Mouse (Mus musculus): ENCODE results near the gene Rpn2. TPM values are rescaled to one million over a fixed set of nuclear protein-coding genes. Genes with fewer than 3 reads are reported as not detected.

The Rpn2 gene
- total RNA-seq, 1 experiment = 422 TPM

- Histone ChIP-seq H3K9me3 (ENCODE audit: control insufficient read depth, insufficient read depth, low read depth, low read length) (no peaks in the 10 kb centered on the region), H3K4me1 (ENCODE audit: control insufficient read depth in 2 of 2, insufficient read depth in 2 of 2, low read length in 2 of 2, poor library complexity in 1 of 2) (0 out of 4 replicates have a peak, but pooled peaks cover 0 to 2% of the 10 kb centered on the region in 2 experiments), H3K9ac (ENCODE audit: insufficient read depth, low read depth, low read length, poor library complexity, severe bottlenecking) (no peak overlapping the region), H3K4me3 (ENCODE audit: insufficient read depth in 1 of 2, low read depth in 1 of 2, low read length in 2 of 2, poor library complexity in 1 of 2, severe bottlenecking in 1 of 2) (no peak overlapping the region), H3K36me3 (ENCODE audit: control insufficient read depth, insufficient read depth, low read length, poor library complexity, severe bottlenecking) (peaks cover 80% of the 10 kb centered on the region), H3K27ac (ENCODE audit: insufficient read depth, low read depth, low read length, poor library complexity, severe bottlenecking) (no peak overlapping the region)
- in situ Hi-C loops (cut with MboI; ENCODE audit: low sequenced_read_pairs in 2 of 2, unreplicated experiment in 2 of 2) = no loop called here
- DNase-seq (ENCODE audit: low read depth, low spot score) = no peak
- no peak for TF ChIP-seq MAFK (IDR thresholded peaks at IDR 0.05; ENCODE audit: insufficient read depth, low read depth, low read length)
- TF ChIP-seq ZC3H11A (IDR thresholded peaks at IDR 0.05; ENCODE audit: borderline replicate concordance, low read depth, low read length) = no peak
- TF ChIP-seq HCFC1 (IDR thresholded peaks at IDR 0.05; ENCODE audit: borderline replicate concordance, insufficient read depth, low read length) = no peak
- no peak for TF ChIP-seq ZNF384 (IDR thresholded peaks at IDR 0.05; ENCODE audit: low read depth, low read length)
Observed at GRCm38 (mm10) chr2:157317220-157317619, 38.4 kb downstream of the Rpn2 start.

GRCm38 (mm10) chr2:157320135-157320534, 41.3 kb downstream of the Rpn2 start:
- Histone ChIP-seq H3K9me3 (ENCODE audit: control insufficient read depth, insufficient read depth, low read depth, low read length) (peaks cover 2% of the 10 kb centered on the region; the same call in 1 of the 2 replicates), H3K4me1 (ENCODE audit: control insufficient read depth in 2 of 2, insufficient read depth in 2 of 2, low read length in 2 of 2, poor library complexity in 1 of 2) (0 out of 4 replicates have a peak, but pooled peaks cover 0 to 2% of the 10 kb centered on the region in 2 experiments), H3K9ac (ENCODE audit: insufficient read depth, low read depth, low read length, poor library complexity, severe bottlenecking) (no peak overlapping the region), H3K36me3 (ENCODE audit: control insufficient read depth, insufficient read depth, low read length, poor library complexity, severe bottlenecking) (peaks cover 78% of the 10 kb centered on the region), H3K27ac (ENCODE audit: insufficient read depth, low read depth, low read length, poor library complexity, severe bottlenecking) (no peak overlapping the region), H3K4me3 (ENCODE audit: insufficient read depth in 1 of 2, low read depth in 1 of 2, low read length in 2 of 2, poor library complexity in 1 of 2, severe bottlenecking in 1 of 2) (no peak overlapping the region)
- no peak for DNase-seq (ENCODE audit: low read depth, low spot score)
- in situ Hi-C loops (cut with MboI; ENCODE audit: low sequenced_read_pairs in 2 of 2, unreplicated experiment in 2 of 2) = no loop called here
- TF ChIP-seq ZNF384 (IDR thresholded peaks at IDR 0.05; ENCODE audit: low read depth, low read length) (no peak), ZC3H11A (IDR thresholded peaks at IDR 0.05; ENCODE audit: borderline replicate concordance, low read depth, low read length) (no peak), MAFK (IDR thresholded peaks at IDR 0.05; ENCODE audit: insufficient read depth, low read depth, low read length) (no peak), HCFC1 (IDR thresholded peaks at IDR 0.05; ENCODE audit: borderline replicate concordance, insufficient read depth, low read length) (no peak), CHD2 (IDR thresholded peaks at IDR 0.05; ENCODE audit: low read depth, low read length) (no peak)

GRCm38 (mm10) chr2:157320886-157321285, 42.1 kb downstream of the Rpn2 start:
- in situ Hi-C loops (cut with MboI; ENCODE audit: low sequenced_read_pairs in 2 of 2, unreplicated experiment in 2 of 2) = no loop called here
- Histone ChIP-seq H3K4me1 (ENCODE audit: control insufficient read depth in 2 of 2, insufficient read depth in 2 of 2, low read length in 2 of 2, poor library complexity in 1 of 2) (0 out of 4 replicates have a peak, but pooled peaks cover 0 to 2% of the 10 kb centered on the region in 2 experiments), H3K4me3 (ENCODE audit: insufficient read depth in 1 of 2, low read depth in 1 of 2, low read length in 2 of 2, poor library complexity in 1 of 2, severe bottlenecking in 1 of 2) (no peak overlapping the region), H3K9me3 (ENCODE audit: control insufficient read depth, insufficient read depth, low read depth, low read length) (peaks cover 2% of the 10 kb centered on the region; the same call in 1 of the 2 replicates), H3K36me3 (ENCODE audit: control insufficient read depth, insufficient read depth, low read length, poor library complexity, severe bottlenecking) (peaks cover 77% of the 10 kb centered on the region), H3K27ac (ENCODE audit: insufficient read depth, low read depth, low read length, poor library complexity, severe bottlenecking) (no peak overlapping the region), H3K9ac (ENCODE audit: insufficient read depth, low read depth, low read length, poor library complexity, severe bottlenecking) (no peak overlapping the region)
- no peak for TF ChIP-seq ZC3H11A (IDR thresholded peaks at IDR 0.05; ENCODE audit: borderline replicate concordance, low read depth, low read length)
- TF ChIP-seq ZNF384 (IDR thresholded peaks at IDR 0.05; ENCODE audit: low read depth, low read length) = no peak
- TF ChIP-seq CHD2 (IDR thresholded peaks at IDR 0.05; ENCODE audit: low read depth, low read length) = no peak
- TF ChIP-seq HCFC1 (IDR thresholded peaks at IDR 0.05; ENCODE audit: borderline replicate concordance, insufficient read depth, low read length) = no peak
- no peak for TF ChIP-seq MAFK (IDR thresholded peaks at IDR 0.05; ENCODE audit: insufficient read depth, low read depth, low read length)
- DNase-seq (ENCODE audit: low read depth, low spot score) = no peak

- in situ Hi-C loops (cut with MboI; ENCODE audit: low sequenced_read_pairs in 2 of 2, unreplicated experiment in 2 of 2) = no loop called here
- DNase-seq (ENCODE audit: low read depth, low spot score) = no peak
- Histone ChIP-seq H3K9ac (ENCODE audit: insufficient read depth, low read depth, low read length, poor library complexity, severe bottlenecking) (no peak overlapping the region), H3K9me3 (ENCODE audit: control insufficient read depth, insufficient read depth, low read depth, low read length) (peaks cover 2% of the 10 kb centered on the region; the same call in 1 of the 2 replicates), H3K4me1 (ENCODE audit: control insufficient read depth in 2 of 2, insufficient read depth in 2 of 2, low read length in 2 of 2, poor library complexity in 1 of 2) (no peaks in the 10 kb centered on the region), H3K36me3 (ENCODE audit: control insufficient read depth, insufficient read depth, low read length, poor library complexity, severe bottlenecking) (peaks cover 69% of the 10 kb centered on the region), H3K4me3 (ENCODE audit: insufficient read depth in 1 of 2, low read depth in 1 of 2, low read length in 2 of 2, poor library complexity in 1 of 2, severe bottlenecking in 1 of 2) (no peak overlapping the region), H3K27ac (ENCODE audit: insufficient read depth, low read depth, low read length, poor library complexity, severe bottlenecking) (no peak overlapping the region)
- no peak for TF ChIP-seq ZNF384 (IDR thresholded peaks at IDR 0.05; ENCODE audit: low read depth, low read length)
- TF ChIP-seq ZC3H11A (IDR thresholded peaks at IDR 0.05; ENCODE audit: borderline replicate concordance, low read depth, low read length) = no peak
- no peak for TF ChIP-seq CHD2 (IDR thresholded peaks at IDR 0.05; ENCODE audit: low read depth, low read length)
- no peak for TF ChIP-seq HCFC1 (IDR thresholded peaks at IDR 0.05; ENCODE audit: borderline replicate concordance, insufficient read depth, low read length)
- TF ChIP-seq MAFK (IDR thresholded peaks at IDR 0.05; ENCODE audit: insufficient read depth, low read depth, low read length) = no peak
Observed at GRCm38 (mm10) chr2:157322029-157322766, 43.4 kb downstream of the Rpn2 start.
